Mouse (Mus musculus) C2C12 (cell line): ENCODE measurements around the gene Aip. TPM values are rescaled to one million over a fixed set of nuclear protein-coding genes. Genes with fewer than 3 reads are reported as not detected.

ENCODE experiments used
- H3K27me3 ChIP-seq: one replicate; pipeline ENCODE4 v1.6.1; 2011; ENCODE audit not compliant: control insufficient read depth, insufficient read depth, insufficient read length
- H3K36me3 ChIP-seq: one replicate; pipeline ENCODE4 v1.6.1; 2011; ENCODE audit not compliant: control insufficient read depth, insufficient read depth
- H3K4me3 ChIP-seq: one replicate; pipeline ENCODE4 v1.5.1; 2011; ENCODE audit warnings: mild to moderate bottlenecking, control low read depth; ENCODE audit not compliant: poor library complexity, insufficient read depth, severe bottlenecking
- H3K79me2 ChIP-seq: one replicate; pipeline ENCODE4 v1.6.1; 2011; ENCODE audit not compliant: control insufficient read depth, insufficient read depth
- H3K79me3 ChIP-seq: one replicate; pipeline ENCODE4 v1.6.1; 2011; ENCODE audit warnings: low read depth, control low read depth
- H3ac ChIP-seq: one replicate; pipeline ENCODE3; 2011; ENCODE audit warnings: low read depth; ENCODE audit not compliant: control insufficient read depth, insufficient read length
- CEBPB ChIP-seq: IDR thresholded peaks from one replicate; pipeline ENCODE4 v1.6.1; 2011; ENCODE audit warnings: low read depth, mild to moderate bottlenecking, control low read depth, moderate library complexity
- CTCF ChIP-seq: IDR thresholded peaks from one replicate; pipeline ENCODE4 v1.5.1; 2011; ENCODE audit not compliant: control insufficient read depth, insufficient read depth, insufficient read length
- FOSL1 ChIP-seq: IDR thresholded peaks from one replicate; pipeline ENCODE4 v1.8.0; 2011; ENCODE audit warnings: mild to moderate bottlenecking, low read length; ENCODE audit not compliant: poor library complexity, insufficient read depth, severe bottlenecking
- MAX ChIP-seq: IDR thresholded peaks from one replicate; pipeline ENCODE4 v1.6.1; 2011; ENCODE audit warnings: mild to moderate bottlenecking, control low read depth
- MYOD1 ChIP-seq: IDR thresholded peaks from one replicate; pipeline ENCODE4 v1.6.1; 2011; ENCODE audit warnings: low read depth; ENCODE audit not compliant: control insufficient read depth, insufficient read length
- MYOG ChIP-seq: IDR thresholded peaks from one replicate; pipeline ENCODE4 v1.6.1; 2011; ENCODE audit not compliant: control insufficient read depth, insufficient read length; ENCODE audit errors: extremely low read depth
- USF1 ChIP-seq: IDR thresholded peaks from one replicate; pipeline ENCODE4 v1.6.1; 2011; ENCODE audit warnings: low read depth, mild to moderate bottlenecking, control low read depth, moderate library complexity
- polyA plus RNA-seq: library from polyadenylated mRNA; unstranded; fragments of >200 nt; fragmentation: generic; extraction: Trizol; gene quantifications from one replicate; pipeline ENCODE4 v1.2.1, GENCODE M21; 2012; ENCODE audit warnings: missing spikeins

Aip gene
- polyA plus RNA-seq, 1 experiment, result 208 TPM

- Histone ChIP-seq H3K36me3 (peaks cover 21% of the 10 kb centered on the region), H3K27me3 (no peaks in the 10 kb centered on the region)
Observed at GRCm38 (mm10) chr19:4162646-4163542, 37.2 kb upstream of the Aip start, which contains the start of gene Rps6kb2. Rps6kb2 (minus strand) TSS chr19:4163354.

GRCm38 (mm10) chr19:4159049-4159448 lies 33.4 kb upstream of the Aip start:
- H3K36me3 ChIP-seq, result peaks cover 28% of the 10 kb centered on the region

More at GRCm38 (mm10) chr19:4162646-4163542, 37.2 kb upstream of the Aip start, which contains the start of gene Rps6kb2:
- peaks cover 8% of the 10 kb centered on the region for H3K79me3 ChIP-seq
- H3K79me2 ChIP-seq, result peaks cover 16% of the 10 kb centered on the region
- TF ChIP-seq CEBPB, result peak; percentile 84
- no peak for TF ChIP-seq MYOG
- TF ChIP-seq MYOD1, result peak; percentile 64
- no peak for TF ChIP-seq USF1
- no peak for TF ChIP-seq CTCF
- peak within 1 kb of the TSS; percentile 86 for H3ac ChIP-seq
- H3K4me3 ChIP-seq, result peak within 1 kb of the TSS; percentile 72

DNA sequence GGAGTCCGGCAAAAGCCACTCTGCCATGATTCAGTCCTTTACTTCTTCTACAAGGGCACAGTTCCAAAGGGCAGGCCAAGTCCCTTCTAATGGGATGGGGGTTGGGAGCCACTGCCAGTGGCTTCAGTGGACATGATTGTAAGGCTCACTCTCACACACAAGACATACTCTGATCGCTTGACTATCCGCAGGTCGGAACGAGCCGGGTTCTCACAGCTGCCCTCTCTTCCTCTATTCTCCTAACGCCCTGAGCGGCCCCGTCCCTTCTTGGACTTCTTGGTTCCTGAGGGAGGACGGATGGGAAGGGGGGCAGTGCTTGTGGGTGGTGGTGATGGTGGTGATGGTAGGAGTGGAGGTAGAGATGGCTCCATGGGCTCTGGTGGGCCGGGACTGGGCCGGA lies 31.1 kb upstream of the Aip start:
- H3K27me3 ChIP-seq, result no peaks in the 10 kb centered on the region
- H3K36me3 ChIP-seq, result peaks cover 37% of the 10 kb centered on the region
- peaks cover 4% of the 10 kb centered on the region for H3K79me2 ChIP-seq
- no peak overlapping the region for H3ac ChIP-seq
- H3K79me3 ChIP-seq, result peaks cover 3% of the 10 kb centered on the region
- no peak overlapping the region for H3K4me3 ChIP-seq
- TF ChIP-seq USF1, result no peak
- TF ChIP-seq CTCF, result no peak
- no peak for TF ChIP-seq MAX
- no peak for TF ChIP-seq FOSL1
- TF ChIP-seq MYOG, result no peak
- no peak for TF ChIP-seq CEBPB
- no peak for TF ChIP-seq MYOD1

More at GRCm38 (mm10) chr19:4159049-4159448, 33.4 kb upstream of the Aip start:
- TF ChIP-seq MYOG (no peak), MAX (no peak), MYOD1 (no peak), FOSL1 (no peak), CEBPB (no peak), USF1 (no peak), CTCF (no peak)
- H3K4me3 ChIP-seq, result no peak overlapping the region
- H3K27me3 ChIP-seq, result no peaks in the 10 kb centered on the region
- no peak overlapping the region for H3ac ChIP-seq
- H3K79me3 ChIP-seq, result peaks cover 8% of the 10 kb centered on the region
- H3K79me2 ChIP-seq, result peaks cover 16% of the 10 kb centered on the region

DNA sequence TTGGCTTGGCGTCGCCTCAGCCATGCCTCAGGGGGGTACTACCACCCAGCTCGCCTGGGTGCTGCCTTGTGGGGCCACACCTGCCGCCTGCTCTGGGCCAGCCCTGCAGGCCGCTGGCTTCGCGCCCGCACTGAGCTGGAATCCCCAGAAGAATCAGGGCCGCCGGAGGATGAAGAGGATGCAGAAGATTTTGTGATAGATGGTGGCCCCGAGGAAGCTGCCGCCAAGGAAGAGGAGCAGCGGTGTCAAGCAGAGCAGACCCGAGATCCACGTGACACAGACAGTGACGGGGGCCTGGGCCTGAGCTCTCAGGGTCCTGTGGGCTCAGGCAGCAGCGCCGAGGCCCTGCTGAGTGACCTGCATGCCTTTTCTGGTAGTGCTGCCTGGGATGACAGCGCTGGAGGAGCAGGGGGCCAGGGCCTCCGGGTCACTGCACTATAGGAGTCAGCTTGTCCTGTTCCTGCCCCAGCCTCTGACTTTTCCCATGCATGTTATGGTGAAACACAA lies 30.5 kb upstream of the Aip start:
- Histone ChIP-seq H3ac (no peak overlapping the region), H3K27me3 (no peaks in the 10 kb centered on the region), H3K4me3 (no peak overlapping the region), H3K36me3 (peaks cover 33% of the 10 kb centered on the region), H3K79me3 (no peaks in the 10 kb centered on the region), H3K79me2 (peaks cover 2% of the 10 kb centered on the region)
- TF ChIP-seq MYOG, result no peak

DNA sequence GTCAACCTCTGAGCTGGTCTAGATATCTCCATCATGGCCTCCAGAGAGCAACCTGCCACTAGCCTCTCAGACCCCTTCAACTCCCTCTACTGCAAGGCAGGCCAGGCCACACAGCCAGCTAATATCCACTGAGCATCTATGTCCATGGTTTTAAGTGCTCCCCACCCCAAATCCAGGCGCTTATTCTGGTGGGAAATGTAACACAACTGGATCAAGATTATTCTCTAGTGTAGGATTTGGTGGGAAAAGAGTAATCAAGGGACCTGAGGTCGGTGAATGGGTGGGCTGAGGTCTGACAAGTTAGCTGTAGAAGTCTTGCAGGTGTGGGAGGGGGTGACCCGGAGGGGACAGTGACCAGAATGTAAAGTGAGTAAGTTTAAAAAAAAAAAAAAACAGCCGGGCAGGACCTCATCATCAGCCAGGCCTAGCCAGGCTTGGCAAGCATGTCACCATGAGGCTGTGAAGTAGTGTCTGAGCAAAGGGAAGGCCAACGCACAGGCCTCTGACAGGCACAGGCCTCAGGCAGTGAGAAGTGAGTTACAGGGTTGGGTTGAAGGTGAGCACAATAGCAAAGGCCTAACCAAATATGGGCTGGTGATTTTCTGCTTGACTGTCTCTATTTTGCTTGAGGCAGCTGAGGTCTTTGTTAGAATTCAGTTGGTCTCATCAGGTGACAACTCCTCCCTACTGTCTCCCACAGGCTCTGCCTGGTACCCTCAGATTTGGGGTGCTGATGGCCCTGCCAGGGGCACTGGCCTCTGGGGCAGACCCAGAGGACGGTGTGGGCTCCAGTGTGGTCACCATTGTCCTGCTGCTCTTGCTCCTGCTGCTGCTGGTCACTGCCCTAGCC lies 29.8 kb upstream of the Aip start:
- TF ChIP-seq CEBPB, result no peak
- TF ChIP-seq CTCF, result no peak
- no peak for TF ChIP-seq MYOD1
- Histone ChIP-seq H3K27me3 (no peaks in the 10 kb centered on the region), H3K36me3 (peaks cover 37% of the 10 kb centered on the region), H3K4me3 (no peak overlapping the region), H3K79me3 (no peaks in the 10 kb centered on the region), H3K79me2 (peaks cover 8% of the 10 kb centered on the region), H3ac (no peak overlapping the region)
